Mouse (Mus musculus): ENCODE results near the gene Bcl2a1b. TPM values are rescaled to one million over a fixed set of nuclear protein-coding genes. Genes with fewer than 3 reads are reported as not detected.
"Not testable (repeated sequence)": the region's sequence is repeated elsewhere in the genome, so short reads cannot be mapped to it uniquely, and the experiment has no call there.

The Bcl2a1b gene
- total RNA-seq, 2 experiments from 2014 or later: 2.5 to 3.6 TPM

GRCm38 (mm10) chr9:89240516-89241019, 41.6 kb downstream of the Bcl2a1b start:
- DNase-seq: not testable (repeated sequence)

GRCm38 (mm10) chr9:89253400-89253799, 54.4 kb downstream of the Bcl2a1b start:
- DNase-seq: no peak

DNA sequence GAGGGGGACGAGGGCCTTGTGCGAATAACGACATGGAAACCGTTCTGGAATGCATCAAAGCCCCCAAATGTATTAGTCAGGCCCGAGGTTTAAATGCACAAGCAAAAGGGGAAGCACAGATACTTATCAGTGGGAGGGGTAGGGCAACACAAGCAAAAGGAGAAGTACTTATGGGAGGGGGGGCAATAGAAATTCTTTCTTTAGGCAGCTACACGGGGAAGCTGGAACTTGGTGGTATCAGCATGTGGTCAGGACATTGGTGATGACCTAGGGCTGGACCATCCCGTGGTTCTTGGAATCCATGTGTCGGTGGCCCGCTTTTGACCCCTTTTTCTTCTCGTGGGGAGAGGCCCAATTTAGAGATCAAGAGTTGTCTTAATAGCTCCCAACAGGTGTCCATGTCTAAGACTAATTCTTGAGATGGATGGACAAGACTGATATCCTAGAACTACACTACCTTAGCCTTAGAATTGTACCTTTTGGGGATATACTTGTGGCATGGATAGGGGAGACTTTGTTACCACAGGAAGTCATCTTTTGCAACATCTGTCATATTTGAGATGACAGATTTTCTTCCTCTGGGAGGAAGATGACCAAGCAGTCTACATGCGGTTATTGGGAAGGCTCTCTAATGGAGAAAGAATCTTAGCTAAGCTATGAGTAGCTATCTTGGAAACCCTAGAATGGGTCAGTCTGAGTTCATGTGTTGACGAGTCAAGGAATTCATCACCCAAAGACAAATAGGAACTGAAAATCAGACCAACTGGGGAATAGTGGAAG, 57.7 kb downstream of the Bcl2a1b start:
- no peak for DNase-seq

Other genes starting within 250 kb of the Bcl2a1b start
- under 1 TPM in 1 of 2 experiments, not detected in 1; 0.96 TPM for gene Bcl2a1a, start 242.3 kb upstream of the Bcl2a1b start, total RNA-seq (2021)
- gene Trim43b, start 106.4 kb upstream of the Bcl2a1b start, total RNA-seq (2021): under 1 TPM; 0.20 to 0.53 TPM
- gene Gm29094, start 170 bp downstream of the Bcl2a1b start, total RNA-seq (2021): not detected
- gene Mthfs, start 11.5 kb downstream of the Bcl2a1b start, total RNA-seq (2021): 10 to 100 TPM; 27.0 to 43.7 TPM